Mouse (Mus musculus): ENCODE data around the gene Adprhl1. TPM values are rescaled to one million over a fixed set of nuclear protein-coding genes. Genes with fewer than 3 reads are reported as not detected.
A peak's percentile ranks its signal among the peaks of the same experiment; 100 is the strongest.

The Adprhl1 gene
- polyA plus RNA-seq, 1 experiment from 2014 or later = 170 TPM

GRCm38 (mm10) chr8:13208627-13209355 is 45.2 kb downstream of the Adprhl1 start:
- Histone ChIP-seq H3K4me1 (peaks cover 76% of the 10 kb centered on the region), H3K4me2 (peak overlapping the region; percentile 48), H3K27ac (replicated peaks) (peak overlapping the region; percentile 94), H3K9me3 (no peaks in the 10 kb centered on the region), H3K9ac (peak overlapping the region; percentile 45), H3K27me3 (replicated peaks) (no peaks in the 10 kb centered on the region), H3K4me3 (0 out of 2 replicates have a peak overlapping the region, but pooled peaks have one; percentile 8), H3K36me3 (no peaks in the 10 kb centered on the region)
- 0 out of 2 replicates have a peak, but pooled peaks have one; percentile 9 for ATAC-seq (ENCODE audit: extremely low read depth, insufficient number of reproducible peaks, low FRiP score, low TSS enrichment)
- 20% methylated on average over 6 of the region's 6 CpGs for WGBS

GRCm38 (mm10) chr8:13206290-13206689 is 47.7 kb downstream of the Adprhl1 start:
- H3K9ac ChIP-seq = peak overlapping the region; percentile 8; the same call in 1 of the 2 replicates
- no peak overlapping the region for H3K27ac ChIP-seq (replicated peaks)
- H3K4me3 ChIP-seq = no peak overlapping the region
- WGBS = 41% methylated on average over 5 of the region's 5 CpGs
- H3K4me2 ChIP-seq = peak overlapping the region; percentile 16; the same call in 1 of the 2 replicates
- H3K36me3 ChIP-seq = no peaks in the 10 kb centered on the region
- H3K27me3 ChIP-seq (replicated peaks) = peaks cover 14% of the 10 kb centered on the region
- peaks cover 69% of the 10 kb centered on the region for H3K4me1 ChIP-seq
- no peaks in the 10 kb centered on the region for H3K9me3 ChIP-seq
- ATAC-seq (ENCODE audit: extremely low read depth, insufficient number of reproducible peaks, low FRiP score, low TSS enrichment) = no peak

- peaks cover 21% of the 10 kb centered on the region for H3K27me3 ChIP-seq (replicated peaks)
- peak overlapping the region; percentile 28; the same call in 1 of the 2 replicates for H3K27ac ChIP-seq (replicated peaks)
- peak overlapping the region; percentile 2; the same call in 1 of the 2 replicates for H3K4me3 ChIP-seq
- H3K4me1 ChIP-seq = peaks cover 62% of the 10 kb centered on the region
- ATAC-seq (ENCODE audit: extremely low read depth, insufficient number of reproducible peaks, low FRiP score, low TSS enrichment) = no peak
- WGBS = 78% methylated on average over 5 of the region's 5 CpGs
- H3K36me3 ChIP-seq = no peaks in the 10 kb centered on the region
- H3K9me3 ChIP-seq = no peaks in the 10 kb centered on the region
- H3K4me2 ChIP-seq = peak overlapping the region; percentile 27; the same call in 1 of the 2 replicates
- H3K9ac ChIP-seq = peak overlapping the region; percentile 19; the same call in 1 of the 2 replicates
These were observed 48.7 kb downstream of the Adprhl1 start for GRCm38 (mm10) chr8:13205311-13205710.

- Histone ChIP-seq H3K9me3 (no peaks in the 10 kb centered on the region), H3K36me3 (no peaks in the 10 kb centered on the region), H3K27me3 (replicated peaks) (peaks cover 27% of the 10 kb centered on the region), H3K9ac (0 out of 2 replicates have a peak overlapping the region, but pooled peaks have one; percentile 19), H3K4me1 (peaks cover 62% of the 10 kb centered on the region), H3K27ac (replicated peaks) (peak overlapping the region; percentile 49; the same call in 1 of the 2 replicates), H3K4me2 (peak overlapping the region; percentile 40), H3K4me3 (peak overlapping the region; percentile 2; the same call in 1 of the 2 replicates)
- WGBS = 64% methylated on average over 12 of the region's 12 CpGs
- peak; percentile 42; the same call in 1 of the 2 replicates for ATAC-seq (ENCODE audit: extremely low read depth, insufficient number of reproducible peaks, low FRiP score, low TSS enrichment)
These were observed 49.4 kb downstream of the Adprhl1 start for GRCm38 (mm10) chr8:13204371-13205140.

- H3K36me3 ChIP-seq = no peaks in the 10 kb centered on the region
- H3K4me3 ChIP-seq = peak overlapping the region; percentile 89
- peaks cover 56% of the 10 kb centered on the region for H3K4me1 ChIP-seq
- H3K27me3 ChIP-seq (replicated peaks) = peaks cover 35% of the 10 kb centered on the region
- H3K9me3 ChIP-seq = no peaks in the 10 kb centered on the region
- no peak for ATAC-seq (ENCODE audit: extremely low read depth, insufficient number of reproducible peaks, low FRiP score, low TSS enrichment)
- 77% methylated on average over 1 of the region's 1 CpGs for WGBS
- H3K4me2 ChIP-seq = peak overlapping the region; percentile 89
- peak overlapping the region; percentile 53 for H3K27ac ChIP-seq (replicated peaks)
- no peak overlapping the region for H3K9ac ChIP-seq
These were observed 50.5 kb downstream of the Adprhl1 start for GRCm38 (mm10) chr8:13203472-13203871.

GRCm38 (mm10) chr8:13202806-13203205 is 51.2 kb downstream of the Adprhl1 start:
- Histone ChIP-seq H3K9me3 (no peaks in the 10 kb centered on the region), H3K27me3 (replicated peaks) (peaks cover 35% of the 10 kb centered on the region), H3K27ac (replicated peaks) (peak overlapping the region; percentile 53), H3K9ac (peak overlapping the region; percentile 89), H3K4me2 (peak overlapping the region; percentile 89), H3K36me3 (no peaks in the 10 kb centered on the region), H3K4me3 (peak overlapping the region; percentile 89), H3K4me1 (peaks cover 49% of the 10 kb centered on the region)
- WGBS = 49% methylated on average over 3 of the region's 3 CpGs
- no peak for ATAC-seq (ENCODE audit: extremely low read depth, insufficient number of reproducible peaks, low FRiP score, low TSS enrichment)

GRCm38 (mm10) chr8:13202041-13202440 is 51.9 kb downstream of the Adprhl1 start:
- peak overlapping the region; percentile 89 for H3K4me2 ChIP-seq
- peaks cover 35% of the 10 kb centered on the region for H3K27me3 ChIP-seq (replicated peaks)
- WGBS = 44% methylated on average over 3 of the region's 3 CpGs
- H3K9ac ChIP-seq = peak overlapping the region; percentile 89
- peak overlapping the region; percentile 89 for H3K4me3 ChIP-seq
- H3K27ac ChIP-seq (replicated peaks) = peak overlapping the region; percentile 53
- H3K9me3 ChIP-seq = no peaks in the 10 kb centered on the region
- no peak for ATAC-seq (ENCODE audit: extremely low read depth, insufficient number of reproducible peaks, low FRiP score, low TSS enrichment)
- H3K4me1 ChIP-seq = peaks cover 41% of the 10 kb centered on the region
- no peaks in the 10 kb centered on the region for H3K36me3 ChIP-seq

- Histone ChIP-seq H3K9me3 (no peaks in the 10 kb centered on the region), H3K4me3 (peak overlapping the region; percentile 89), H3K9ac (peak overlapping the region; percentile 89), H3K4me2 (peak overlapping the region; percentile 89), H3K4me1 (peaks cover 33% of the 10 kb centered on the region), H3K27ac (replicated peaks) (peak overlapping the region; percentile 53), H3K27me3 (replicated peaks) (peaks cover 41% of the 10 kb centered on the region), H3K36me3 (0 out of 2 replicates have a peak, but pooled peaks cover 3% of the 10 kb centered on the region)
- ATAC-seq (ENCODE audit: extremely low read depth, insufficient number of reproducible peaks, low FRiP score, low TSS enrichment) = no peak
- 1% methylated on average over 18 of the region's 18 CpGs for WGBS
These were observed 53.0 kb downstream of the Adprhl1 start for GRCm38 (mm10) chr8:13201013-13201334.

GRCm38 (mm10) chr8:13200301-13201012 is 53.5 kb downstream of the Adprhl1 start, which contains the start of gene Grtp1:
Gene Grtp1, minus strand, starts transcription at chr8:13200620.
- Histone ChIP-seq H3K4me1 (peaks cover 32% of the 10 kb centered on the region), H3K9me3 (no peaks in the 10 kb centered on the region), H3K9ac (peak within 1 kb of the TSS; percentile 89), H3K4me3 (peak within 1 kb of the TSS; percentile 89), H3K36me3 (0 out of 2 replicates have a peak, but pooled peaks cover 3% of the 10 kb centered on the region), H3K27me3 (replicated peaks) (peaks cover 44% of the 10 kb centered on the region), H3K27ac (replicated peaks) (peak within 1 kb of the TSS; percentile 53), H3K4me2 (peak within 1 kb of the TSS; percentile 89)
- WGBS = under 1% methylated on average over 58 of the region's 58 CpGs
- peak; percentile 51 for ATAC-seq (ENCODE audit: extremely low read depth, insufficient number of reproducible peaks, low FRiP score, low TSS enrichment)

- H3K4me2 ChIP-seq = peak overlapping the region; percentile 89
- no peak overlapping the region for H3K27ac ChIP-seq (replicated peaks)
- H3K9ac ChIP-seq = peak overlapping the region; percentile 89
- WGBS = 34% methylated on average over 14 of the region's 14 CpGs
- H3K9me3 ChIP-seq = no peaks in the 10 kb centered on the region
- ATAC-seq (ENCODE audit: extremely low read depth, insufficient number of reproducible peaks, low FRiP score, low TSS enrichment) = no peak
- H3K4me1 ChIP-seq = peaks cover 22% of the 10 kb centered on the region
- peaks cover 44% of the 10 kb centered on the region for H3K27me3 ChIP-seq (replicated peaks)
- 0 out of 2 replicates have a peak, but pooled peaks cover 3% of the 10 kb centered on the region for H3K36me3 ChIP-seq
- H3K4me3 ChIP-seq = peak overlapping the region; percentile 89
These were observed 54.4 kb downstream of the Adprhl1 start for GRCm38 (mm10) chr8:13199385-13200061.
